Mouse (Mus musculus): ENCODE measurements around the gene Nek10. TPM values are rescaled to one million over a fixed set of nuclear protein-coding genes. Genes with fewer than 3 reads are reported as not detected.

Gene Nek10
- polyA plus RNA-seq, 1 experiment = 0.12 TPM

- Histone ChIP-seq H3K4me3 (ENCODE audit: low read depth, low read length) (no peak overlapping the region), H3K9ac (ENCODE audit: low read depth, poor library complexity, severe bottlenecking) (no peak overlapping the region), H3K9me3 (replicated peaks; ENCODE audit: control insufficient read depth, insufficient read depth, low read length, poor library complexity, severe bottlenecking) (no peaks in the 10 kb centered on the region), H3K27me3 (ENCODE audit: control insufficient read depth, insufficient read depth, low read length, poor library complexity, severe bottlenecking) (no peaks in the 10 kb centered on the region), H3K27ac (ENCODE audit: insufficient read depth, low read length) (no peak overlapping the region), H3K4me1 (ENCODE audit: control insufficient read depth, insufficient read depth, low read length) (no peaks in the 10 kb centered on the region), H3K36me3 (ENCODE audit: control insufficient read depth, insufficient read depth, low read length, poor library complexity, severe bottlenecking) (no peaks in the 10 kb centered on the region; the same call in 1 of the 2 replicates)
- TF ChIP-seq EP300 (IDR thresholded peaks at IDR 0.05; ENCODE audit: insufficient read depth, low read depth, low read length) (no peak), POLR2A (IDR thresholded peaks at IDR 0.05; ENCODE audit: insufficient read depth, low read length) (no peak), CTCF (IDR thresholded peaks at IDR 0.05; ENCODE audit: low read depth, low read length) (no peak)
Measured at GRCm38 (mm10) chr14:14800332-14800731, 2.9 kb upstream of the Nek10 start.

- H3K27ac ChIP-seq (ENCODE audit: insufficient read depth, low read length) = no peak overlapping the region
- no peak overlapping the region for H3K4me3 ChIP-seq (ENCODE audit: low read depth, low read length)
- H3K4me1 ChIP-seq (ENCODE audit: control insufficient read depth, insufficient read depth, low read length) = no peaks in the 10 kb centered on the region
- H3K9me3 ChIP-seq (replicated peaks; ENCODE audit: control insufficient read depth, insufficient read depth, low read length, poor library complexity, severe bottlenecking) = no peaks in the 10 kb centered on the region
- TF ChIP-seq POLR2A (IDR thresholded peaks at IDR 0.05; ENCODE audit: insufficient read depth, low read length) (no peak), EP300 (IDR thresholded peaks at IDR 0.05; ENCODE audit: insufficient read depth, low read depth, low read length) (no peak), CTCF (IDR thresholded peaks at IDR 0.05; ENCODE audit: low read depth, low read length) (no peak)
- no peaks in the 10 kb centered on the region; the same call in 1 of the 2 replicates for H3K36me3 ChIP-seq (ENCODE audit: control insufficient read depth, insufficient read depth, low read length, poor library complexity, severe bottlenecking)
- H3K9ac ChIP-seq (ENCODE audit: low read depth, poor library complexity, severe bottlenecking) = no peak overlapping the region
- no peaks in the 10 kb centered on the region for H3K27me3 ChIP-seq (ENCODE audit: control insufficient read depth, insufficient read depth, low read length, poor library complexity, severe bottlenecking)
Measured at GRCm38 (mm10) chr14:14800810-14801209, 2.4 kb upstream of the Nek10 start.

- TF ChIP-seq CTCF (IDR thresholded peaks at IDR 0.05; ENCODE audit: low read depth, low read length) (no peak), POLR2A (IDR thresholded peaks at IDR 0.05; ENCODE audit: insufficient read depth, low read length) (no peak), EP300 (IDR thresholded peaks at IDR 0.05; ENCODE audit: insufficient read depth, low read depth, low read length) (no peak)
- no peaks in the 10 kb centered on the region; the same call in 1 of the 2 replicates for H3K36me3 ChIP-seq (ENCODE audit: control insufficient read depth, insufficient read depth, low read length, poor library complexity, severe bottlenecking)
- no peaks in the 10 kb centered on the region for H3K4me1 ChIP-seq (ENCODE audit: control insufficient read depth, insufficient read depth, low read length)
- H3K9ac ChIP-seq (ENCODE audit: low read depth, poor library complexity, severe bottlenecking) = no peak overlapping the region
- H3K4me3 ChIP-seq (ENCODE audit: low read depth, low read length) = no peak overlapping the region
- no peaks in the 10 kb centered on the region for H3K9me3 ChIP-seq (replicated peaks; ENCODE audit: control insufficient read depth, insufficient read depth, low read length, poor library complexity, severe bottlenecking)
- H3K27ac ChIP-seq (ENCODE audit: insufficient read depth, low read length) = no peak overlapping the region
- no peaks in the 10 kb centered on the region for H3K27me3 ChIP-seq (ENCODE audit: control insufficient read depth, insufficient read depth, low read length, poor library complexity, severe bottlenecking)
Measured at GRCm38 (mm10) chr14:14803921-14804517, 804 bp downstream of the Nek10 start.

GRCm38 (mm10) chr14:14804518-14805212, 1.4 kb downstream of the Nek10 start:
- Histone ChIP-seq H3K4me1 (ENCODE audit: control insufficient read depth, insufficient read depth, low read length) (no peaks in the 10 kb centered on the region), H3K4me3 (ENCODE audit: low read depth, low read length) (no peak overlapping the region), H3K27ac (ENCODE audit: insufficient read depth, low read length) (no peak overlapping the region), H3K27me3 (ENCODE audit: control insufficient read depth, insufficient read depth, low read length, poor library complexity, severe bottlenecking) (no peaks in the 10 kb centered on the region), H3K9ac (ENCODE audit: low read depth, poor library complexity, severe bottlenecking) (no peak overlapping the region), H3K36me3 (ENCODE audit: control insufficient read depth, insufficient read depth, low read length, poor library complexity, severe bottlenecking) (no peaks in the 10 kb centered on the region; the same call in 1 of the 2 replicates), H3K9me3 (replicated peaks; ENCODE audit: control insufficient read depth, insufficient read depth, low read length, poor library complexity, severe bottlenecking) (no peaks in the 10 kb centered on the region)
- no peak for TF ChIP-seq CTCF (IDR thresholded peaks at IDR 0.05; ENCODE audit: low read depth, low read length)
- no peak for TF ChIP-seq POLR2A (IDR thresholded peaks at IDR 0.05; ENCODE audit: insufficient read depth, low read length)
- TF ChIP-seq EP300 (IDR thresholded peaks at IDR 0.05; ENCODE audit: insufficient read depth, low read depth, low read length) = no peak

GRCm38 (mm10) chr14:14832520-14833240, 29.5 kb downstream of the Nek10 start:
- Histone ChIP-seq H3K27me3 (ENCODE audit: control insufficient read depth, insufficient read depth, low read length, poor library complexity, severe bottlenecking) (0 out of 2 replicates have a peak, but pooled peaks cover 1% of the 10 kb centered on the region), H3K27ac (ENCODE audit: insufficient read depth, low read length) (no peak overlapping the region), H3K36me3 (ENCODE audit: control insufficient read depth, insufficient read depth, low read length, poor library complexity, severe bottlenecking) (no peaks in the 10 kb centered on the region), H3K9me3 (replicated peaks; ENCODE audit: control insufficient read depth, insufficient read depth, low read length, poor library complexity, severe bottlenecking) (no peaks in the 10 kb centered on the region), H3K4me1 (ENCODE audit: control insufficient read depth, insufficient read depth, low read length) (no peaks in the 10 kb centered on the region), H3K9ac (ENCODE audit: low read depth, poor library complexity, severe bottlenecking) (no peak overlapping the region), H3K4me3 (ENCODE audit: low read depth, low read length) (no peak overlapping the region)
- TF ChIP-seq CTCF (IDR thresholded peaks at IDR 0.05; ENCODE audit: low read depth, low read length) (no peak), EP300 (IDR thresholded peaks at IDR 0.05; ENCODE audit: insufficient read depth, low read depth, low read length) (no peak), POLR2A (IDR thresholded peaks at IDR 0.05; ENCODE audit: insufficient read depth, low read length) (no peak)

Measured in ES-Bruce4 (cell line).